Mouse (Mus musculus): ENCODE data around the gene Ascc1. TPM values are rescaled to one million over a fixed set of nuclear protein-coding genes. Genes with fewer than 3 reads are reported as not detected.
"Not testable (repeated sequence)": the region's sequence is repeated elsewhere in the genome, so short reads cannot be mapped to it uniquely, and the experiment has no call there.

Gene Ascc1
- polyA plus RNA-seq, 1 experiment from 2014 or later, result 41.3 TPM

DNA sequence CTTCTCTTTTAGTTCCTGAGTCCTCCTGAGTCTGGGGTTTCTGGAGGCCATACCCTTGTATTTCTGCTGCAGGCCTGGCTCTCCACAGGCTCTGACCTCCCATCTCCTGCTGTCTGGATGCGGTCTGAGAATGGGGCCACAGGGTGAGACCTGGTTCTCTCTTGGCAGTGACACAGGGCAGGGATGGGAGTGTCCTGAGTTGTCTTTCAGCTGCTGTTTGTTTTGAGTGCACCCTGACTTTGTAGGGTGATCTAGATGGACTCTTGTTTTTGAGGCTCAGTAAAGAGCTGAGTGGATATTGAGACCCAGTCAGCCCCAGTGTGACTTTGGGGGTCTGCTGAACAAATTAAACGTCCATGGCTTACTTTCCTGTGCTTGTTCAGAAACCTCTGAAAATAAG lies 24.2 kb upstream of the Ascc1 start:
- Histone ChIP-seq H3K9ac (no peak overlapping the region), H3K4me2 (no peak overlapping the region), H3K9me3 (no peaks in the 10 kb centered on the region), H3K4me3 (no peak overlapping the region), H3K27me3 (no peaks in the 10 kb centered on the region), H3K36me3 (peaks cover 1% of the 10 kb centered on the region; the same call in 1 of the 2 replicates), H3K4me1 (peaks cover 58% of the 10 kb centered on the region), H3K27ac (peak overlapping the region; percentile 81)
- ATAC-seq (ENCODE audit: insufficient number of reproducible peaks, low FRiP score, low TSS enrichment, low read depth), result no peak
- 59% methylated on average over 2 of the region's 2 CpGs for WGBS

- no peak overlapping the region for H3K4me2 ChIP-seq
- no peaks in the 10 kb centered on the region for H3K9me3 ChIP-seq
- peak overlapping the region; percentile 81 for H3K27ac ChIP-seq
- peaks cover 50% of the 10 kb centered on the region for H3K4me1 ChIP-seq
- H3K36me3 ChIP-seq, result peaks cover 3% of the 10 kb centered on the region; the same call in 1 of the 2 replicates
- ATAC-seq (ENCODE audit: insufficient number of reproducible peaks, low FRiP score, low TSS enrichment, low read depth), result no peak
- no peaks in the 10 kb centered on the region for H3K27me3 ChIP-seq
- H3K9ac ChIP-seq, result no peak overlapping the region
- 23% methylated on average over 11 of the region's 11 CpGs for WGBS
- H3K4me3 ChIP-seq, result no peak overlapping the region
These were observed 23.5 kb upstream of the Ascc1 start for GRCm38 (mm10) chr10:59978873-59979743.

DNA sequence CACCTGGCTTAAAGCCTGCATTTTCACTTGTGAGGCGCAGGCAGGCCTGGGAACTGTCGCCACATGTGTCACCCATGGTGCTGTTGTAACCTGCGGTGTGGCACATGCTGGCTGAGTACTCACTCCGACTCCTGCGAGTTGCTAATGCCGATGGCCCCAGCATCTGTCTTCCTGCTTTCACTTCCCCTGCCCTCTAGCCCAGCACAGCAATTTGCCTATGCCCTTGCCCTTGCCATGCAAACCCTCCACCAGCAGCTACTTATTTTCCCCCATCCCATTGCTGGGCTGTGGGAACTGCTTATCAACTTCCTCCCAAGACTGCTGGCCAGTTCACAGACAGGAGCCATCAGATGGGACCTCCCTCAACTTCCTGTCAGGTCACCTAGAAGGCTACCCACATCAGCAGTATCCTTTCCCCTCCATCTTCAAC lies 21.8 kb upstream of the Ascc1 start:
- no peaks in the 10 kb centered on the region for H3K9me3 ChIP-seq
- no peak overlapping the region for H3K4me2 ChIP-seq
- no peak overlapping the region for H3K9ac ChIP-seq
- H3K36me3 ChIP-seq, result peaks cover 10% of the 10 kb centered on the region
- ATAC-seq (ENCODE audit: insufficient number of reproducible peaks, low FRiP score, low TSS enrichment, low read depth), result no peak
- no peaks in the 10 kb centered on the region for H3K27me3 ChIP-seq
- no peak overlapping the region; the same call in 1 of the 2 replicates for H3K27ac ChIP-seq
- no peak overlapping the region for H3K4me3 ChIP-seq
- WGBS, result 82% methylated on average over 6 of the region's 6 CpGs
- peaks cover 37% of the 10 kb centered on the region for H3K4me1 ChIP-seq

DNA sequence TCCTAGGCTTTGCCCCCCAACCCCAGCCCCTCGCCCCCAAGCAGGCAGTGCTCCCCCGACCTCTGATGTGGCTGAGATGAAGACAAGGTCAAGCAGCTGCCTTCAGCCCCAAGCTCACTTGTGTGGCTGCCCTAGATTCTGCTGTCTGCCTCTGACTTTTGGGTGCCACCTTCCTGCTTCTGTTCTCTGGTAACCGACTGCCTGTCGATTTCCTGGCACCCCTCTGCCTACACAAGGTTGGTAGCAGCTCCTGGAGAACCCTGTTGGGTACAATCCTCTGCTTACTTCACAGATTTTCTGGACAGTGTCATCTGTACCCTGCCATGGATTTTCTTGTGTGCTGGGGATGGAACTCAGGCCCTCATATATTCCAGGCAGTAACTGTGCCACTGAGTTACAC lies 21.3 kb upstream of the Ascc1 start:
- Histone ChIP-seq H3K36me3 (peaks cover 14% of the 10 kb centered on the region), H3K4me3 (no peak overlapping the region), H3K27ac (peak overlapping the region; percentile 4; the same call in 1 of the 2 replicates), H3K9me3 (no peaks in the 10 kb centered on the region), H3K27me3 (no peaks in the 10 kb centered on the region), H3K4me1 (peaks cover 37% of the 10 kb centered on the region), H3K9ac (no peak overlapping the region), H3K4me2 (no peak overlapping the region)
- ATAC-seq (ENCODE audit: insufficient number of reproducible peaks, low FRiP score, low TSS enrichment, low read depth), result no peak; the same call in 1 of the 2 replicates
- WGBS, result 81% methylated on average over 4 of the region's 4 CpGs

- peaks cover 14% of the 10 kb centered on the region for H3K36me3 ChIP-seq
- peak overlapping the region; percentile 4; the same call in 1 of the 2 replicates for H3K27ac ChIP-seq
- 68% methylated on average over 9 of the region's 9 CpGs for whole genome bisulfite sequencing
These were observed 20.8 kb upstream of the Ascc1 start for GRCm38 (mm10) chr10:59981792-59982191.

DNA sequence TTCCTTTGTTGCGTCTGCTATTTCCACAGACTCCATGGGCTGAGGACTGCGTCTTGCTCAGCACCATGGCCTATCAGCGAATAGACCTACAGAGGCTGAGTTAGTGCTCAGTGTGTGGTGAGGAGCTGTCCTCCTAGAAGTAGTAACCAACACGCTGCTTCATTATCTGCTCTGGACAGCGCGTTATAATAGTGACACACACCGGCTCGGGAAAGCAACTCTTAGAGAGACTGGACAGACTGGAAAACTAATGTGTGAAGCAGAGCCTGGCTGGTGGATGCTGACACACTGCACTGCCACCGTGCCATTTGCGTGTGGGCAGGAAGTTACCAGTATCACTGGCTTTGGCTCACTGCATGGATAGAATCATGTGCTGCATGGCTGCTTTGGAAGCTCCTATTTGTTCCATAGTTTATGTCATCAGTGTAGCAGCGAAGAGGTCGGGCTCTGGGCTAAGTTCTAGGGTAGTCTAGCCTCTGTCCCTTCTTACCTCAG lies 20.2 kb upstream of the Ascc1 start:
- 92% methylated on average over 12 of the region's 12 CpGs for WGBS
- H3K4me3 ChIP-seq, result no peak overlapping the region
- peaks cover 37% of the 10 kb centered on the region for H3K4me1 ChIP-seq
- ATAC-seq (ENCODE audit: insufficient number of reproducible peaks, low FRiP score, low TSS enrichment, low read depth), result no peak
- peaks cover 20% of the 10 kb centered on the region for H3K36me3 ChIP-seq
- H3K27ac ChIP-seq, result peak overlapping the region; percentile 40; the same call in 1 of the 2 replicates
- no peak overlapping the region for H3K9ac ChIP-seq
- no peaks in the 10 kb centered on the region for H3K27me3 ChIP-seq
- H3K4me2 ChIP-seq, result no peak overlapping the region
- H3K9me3 ChIP-seq, result no peaks in the 10 kb centered on the region

More at GRCm38 (mm10) chr10:59981792-59982191, 20.8 kb upstream of the Ascc1 start:
- no peak overlapping the region for H3K4me3 ChIP-seq
- no peak overlapping the region for H3K4me2 ChIP-seq
- no peak overlapping the region for H3K9ac ChIP-seq
- ATAC-seq (ENCODE audit: insufficient number of reproducible peaks, low FRiP score, low TSS enrichment, low read depth), result no peak
- H3K27me3 ChIP-seq, result no peaks in the 10 kb centered on the region
- H3K9me3 ChIP-seq, result no peaks in the 10 kb centered on the region
- H3K4me1 ChIP-seq, result peaks cover 37% of the 10 kb centered on the region

DNA sequence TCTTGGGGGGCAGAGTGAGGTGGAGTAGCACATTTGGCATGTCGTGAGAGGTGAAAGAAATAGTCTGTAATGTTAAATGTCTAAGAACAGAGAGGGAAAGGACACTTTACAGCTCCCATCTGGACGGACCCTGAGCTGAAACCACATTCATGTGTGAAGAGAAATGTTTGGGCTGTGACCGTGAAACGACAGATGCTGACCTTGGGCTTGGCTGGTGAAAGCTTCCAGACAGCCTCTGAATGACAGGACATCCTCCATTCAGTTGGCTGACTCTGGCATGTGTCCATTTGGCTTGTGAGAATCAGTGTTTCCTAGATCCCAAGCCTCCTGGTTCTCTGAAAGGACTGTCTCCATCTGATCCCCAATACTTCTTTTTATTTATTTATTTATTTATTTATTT lies 14.6 kb upstream of the Ascc1 start:
- ATAC-seq (ENCODE audit: insufficient number of reproducible peaks, low FRiP score, low TSS enrichment, low read depth), result no peak
- WGBS, result 83% methylated on average over 4 of the region's 4 CpGs
- H3K4me1 ChIP-seq, result no peaks in the 10 kb centered on the region
- no peak overlapping the region for H3K4me3 ChIP-seq
- H3K4me2 ChIP-seq, result no peak overlapping the region
- no peaks in the 10 kb centered on the region for H3K9me3 ChIP-seq
- H3K36me3 ChIP-seq, result peaks cover 59% of the 10 kb centered on the region
- H3K9ac ChIP-seq, result no peak overlapping the region
- H3K27me3 ChIP-seq, result no peaks in the 10 kb centered on the region
- no peak overlapping the region for H3K27ac ChIP-seq

- Histone ChIP-seq H3K4me3 (no peak overlapping the region), H3K36me3 (peaks cover 66% of the 10 kb centered on the region), H3K9me3 (no peaks in the 10 kb centered on the region), H3K9ac (no peak overlapping the region), H3K4me1 (no peaks in the 10 kb centered on the region), H3K4me2 (no peak overlapping the region), H3K27ac (no peak overlapping the region), H3K27me3 (no peaks in the 10 kb centered on the region)
- WGBS, result 93% methylated on average over 9 of the region's 9 CpGs
- ATAC-seq (ENCODE audit: insufficient number of reproducible peaks, low FRiP score, low TSS enrichment, low read depth), result no peak
These were observed 12.2 kb upstream of the Ascc1 start for GRCm38 (mm10) chr10:59990393-59990792.

GRCm38 (mm10) chr10:59991262-59991880 lies 11.2 kb upstream of the Ascc1 start:
- Histone ChIP-seq H3K27ac (no peak overlapping the region), H3K36me3 (peaks cover 67% of the 10 kb centered on the region)

DNA sequence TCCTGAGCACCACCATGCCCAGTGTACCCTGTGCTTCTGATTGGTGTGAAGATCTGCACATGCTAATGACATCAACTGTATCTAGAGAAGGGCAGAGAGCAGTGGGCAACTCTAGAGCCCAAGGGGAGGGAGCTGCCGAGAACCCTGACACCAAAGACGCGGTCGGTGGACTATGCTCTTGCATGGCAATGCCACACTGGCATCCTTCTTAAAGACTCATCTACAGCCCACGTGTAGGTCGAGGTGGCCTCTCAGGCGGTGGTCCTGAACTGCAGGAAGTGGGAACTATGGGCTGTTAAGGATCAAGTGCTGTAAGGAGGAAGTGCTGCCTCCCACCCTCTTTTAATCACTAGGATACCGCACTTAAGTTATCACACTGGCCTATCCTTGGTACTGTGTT lies 10.6 kb upstream of the Ascc1 start:
- H3K9ac ChIP-seq, result no peak overlapping the region
- H3K27ac ChIP-seq, result no peak overlapping the region
- WGBS, result 81% methylated on average over 8 of the region's 8 CpGs
- H3K4me3 ChIP-seq, result no peak overlapping the region
- H3K4me1 ChIP-seq, result no peaks in the 10 kb centered on the region
- no peak overlapping the region for H3K4me2 ChIP-seq
- no peak for ATAC-seq (ENCODE audit: insufficient number of reproducible peaks, low FRiP score, low TSS enrichment, low read depth)
- no peaks in the 10 kb centered on the region for H3K27me3 ChIP-seq
- peaks cover 70% of the 10 kb centered on the region for H3K36me3 ChIP-seq
- H3K9me3 ChIP-seq, result no peaks in the 10 kb centered on the region

More at GRCm38 (mm10) chr10:59991262-59991880, 11.2 kb upstream of the Ascc1 start:
- H3K9ac ChIP-seq, result no peak overlapping the region
- ATAC-seq (ENCODE audit: insufficient number of reproducible peaks, low FRiP score, low TSS enrichment, low read depth), result no peak
- WGBS, result 48% methylated on average over 9 of the region's 9 CpGs
- no peaks in the 10 kb centered on the region for H3K4me1 ChIP-seq
- H3K4me3 ChIP-seq, result no peak overlapping the region
- no peak overlapping the region for H3K4me2 ChIP-seq
- H3K9me3 ChIP-seq, result no peaks in the 10 kb centered on the region
- no peaks in the 10 kb centered on the region for H3K27me3 ChIP-seq

DNA sequence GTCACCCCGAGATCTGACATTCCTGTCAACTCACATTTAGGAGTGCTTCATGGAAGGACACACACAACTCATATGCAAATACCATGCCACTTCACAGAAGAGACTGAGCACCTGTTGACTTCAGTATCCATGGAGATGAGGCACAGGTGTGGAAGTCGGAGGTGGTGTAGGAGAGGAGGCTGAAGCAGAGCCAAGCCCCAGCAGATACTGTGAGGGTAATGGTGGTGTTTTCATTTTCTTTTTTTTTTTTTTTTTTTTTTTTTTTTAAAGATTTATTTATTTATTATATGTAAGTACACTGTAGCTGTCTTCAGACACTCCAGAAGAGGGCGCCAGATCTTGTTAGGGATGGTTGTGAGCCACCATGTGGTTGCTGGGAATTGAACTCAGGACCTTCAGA lies 8.8 kb upstream of the Ascc1 start:
- H3K27me3 ChIP-seq; H3K9me3 ChIP-seq; H3K4me2 ChIP-seq; H3K9ac ChIP-seq; H3K27ac ChIP-seq; H3K4me3 ChIP-seq; H3K4me1 ChIP-seq; ATAC-seq (ENCODE audit: insufficient number of reproducible peaks, low FRiP score, low TSS enrichment, low read depth): not testable (repeated sequence)
- H3K36me3 ChIP-seq, result peaks cover 52% of the 10 kb centered on the region
- WGBS, result 89% methylated on average over 2 of the region's 3 CpGs

DNA sequence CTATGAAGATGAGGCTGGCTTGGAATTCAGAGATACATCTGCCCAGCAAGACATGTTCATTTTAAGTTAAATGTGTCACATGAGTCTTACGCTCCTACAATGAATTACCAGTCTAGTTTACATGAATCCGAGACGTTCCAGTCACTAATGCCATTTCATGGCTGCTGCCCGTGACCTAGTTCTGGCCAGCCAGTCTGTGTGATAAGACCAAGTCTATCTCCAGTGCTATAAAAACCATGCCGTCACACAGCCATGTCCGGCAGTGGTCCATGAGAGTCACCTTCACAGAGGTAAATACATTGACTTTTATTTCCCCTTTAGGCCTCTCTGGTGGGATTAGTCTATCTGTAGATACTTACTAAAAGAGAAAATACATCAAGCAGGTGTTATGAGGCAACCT lies 6.7 kb upstream of the Ascc1 start:
- Histone ChIP-seq H3K4me1 (peaks cover 4% of the 10 kb centered on the region; the same call in 1 of the 2 replicates), H3K4me2 (no peak overlapping the region), H3K27me3 (no peaks in the 10 kb centered on the region), H3K9ac (no peak overlapping the region), H3K27ac (no peak overlapping the region), H3K36me3 (peaks cover 38% of the 10 kb centered on the region), H3K4me3 (no peak overlapping the region), H3K9me3 (no peaks in the 10 kb centered on the region)
- ATAC-seq (ENCODE audit: insufficient number of reproducible peaks, low FRiP score, low TSS enrichment, low read depth), result no peak
- WGBS, result 90% methylated on average over 6 of the region's 6 CpGs

All from limb, embryonic 15.5 days (tissue).